Comparison of ENCODE assay signal across 8 mouse cellular contexts in genomic region chr14:33313624-33314023, GRCm38 (mm10).
DNase-seq lines count a peak whose midpoint lies in the region; ATAC-seq and TF ChIP-seq lines count a peak whose summit lies in the region.

No protein-coding gene starts in this region.

- peaks cover 2% of the 10 kb centered on the region; the same call in 1 of the 2 replicates for H3K27me3 ChIP-seq in forebrain, embryonic 16.5 days (replicated peaks; ENCODE audit: control insufficient read depth, insufficient read depth, low read length)
- no peaks in the 10 kb centered on the region; the same call in 1 of the 2 replicates for H3K27me3 ChIP-seq in hindbrain, postnatal 0 days (ENCODE audit: insufficient read depth, low read length)
- no peaks in the 10 kb centered on the region for H3K27me3 ChIP-seq in small intestine, adult 2 months (ENCODE audit: control insufficient read depth, insufficient read depth, low read length)

- WGBS in forebrain, embryonic 16.5 days = 0% methylated on average over 4 of the region's 4 CpGs
- 1% methylated on average over 4 of the region's 4 CpGs for WGBS in hindbrain, postnatal 0 days
- WGBS in small intestine, adult 2 months = 2% methylated on average over 4 of the region's 4 CpGs

- ATAC-seq in forebrain, embryonic 16.5 days = peak; percentile 69
- ATAC-seq in hindbrain, postnatal 0 days = peak; percentile 64

- H3K4me1 ChIP-seq in forebrain, embryonic 16.5 days (replicated peaks; ENCODE audit: control insufficient read depth, insufficient read depth, low read length) = peaks cover 7% of the 10 kb centered on the region; the same call in 1 of the 2 replicates
- no peaks in the 10 kb centered on the region for H3K4me1 ChIP-seq in hindbrain, postnatal 0 days (ENCODE audit: insufficient read depth, low read length)
- no peaks in the 10 kb centered on the region for H3K4me1 ChIP-seq in small intestine, adult 2 months (ENCODE audit: control insufficient read depth, insufficient read depth, insufficient read length, low read length)

- no peak overlapping the region for H3K9ac ChIP-seq in forebrain, embryonic 16.5 days (replicated peaks; ENCODE audit: low read depth, low read length)
- H3K9ac ChIP-seq in hindbrain, postnatal 0 days (replicated peaks; ENCODE audit: low read length) = no peak overlapping the region

- intact Hi-C loops in heart, postnatal 25 days (cut with DNase I) = loop anchor here (10.0 kb wide), 1 partner anchor 221 kb away; no protein-coding TSS in a partner anchor
- intact Hi-C loops in left cerebral cortex, adult 2 months (cut with DNase I) = loop anchor here (1.0 kb wide), 1 partner anchor 58 kb away; no protein-coding TSS in a partner anchor

- H3K27ac ChIP-seq in forebrain, embryonic 16.5 days (ENCODE audit: low read length) = no peak overlapping the region
- no peak overlapping the region for H3K27ac ChIP-seq in hindbrain, postnatal 0 days
- H3K27ac ChIP-seq in left cerebral cortex, adult 2 months = no peak overlapping the region
- H3K27ac ChIP-seq in small intestine, adult 2 months (ENCODE audit: insufficient read depth, low read depth, low read length) = no peak overlapping the region

- no peaks in the 10 kb centered on the region for H3K36me3 ChIP-seq in forebrain, embryonic 16.5 days (ENCODE audit: control insufficient read depth, insufficient read depth)
- H3K36me3 ChIP-seq in hindbrain, postnatal 0 days (ENCODE audit: insufficient read depth, low read length) = no peaks in the 10 kb centered on the region
- no peaks in the 10 kb centered on the region for H3K36me3 ChIP-seq in small intestine, adult 2 months (ENCODE audit: control insufficient read depth, insufficient read depth, low read length)

- peak; percentile 100 for TF ChIP-seq CTCF in hindbrain, postnatal 0 days (IDR thresholded peaks at IDR 0.05; ENCODE audit: low read depth)
- peak; percentile 97 for TF ChIP-seq CTCF in left cerebral cortex, adult 2 months (IDR thresholded peaks at IDR 0.05)
- peak; percentile 96 for TF ChIP-seq CTCF in small intestine, adult 2 months (IDR thresholded peaks at IDR 0.05; ENCODE audit: extremely low read depth, insufficient read length, insufficient replicate concordance, low read depth, low read length)

- H3K9me3 ChIP-seq in forebrain, embryonic 16.5 days (ENCODE audit: control insufficient read depth, low read length) = no peaks in the 10 kb centered on the region
- H3K9me3 ChIP-seq in hindbrain, postnatal 0 days (ENCODE audit: low read length) = no peaks in the 10 kb centered on the region

- DNase-seq in heart, adult 9 months (ENCODE audit: low spot score in 2 of 2) = peak; percentile 44 to 48
- no peak for DNase-seq in heart, postnatal 25 days (ENCODE audit: low spot score)
- peak; percentile 54 for DNase-seq in cerebellum, adult 11 months
- DNase-seq in hindbrain, postnatal 0 days (ENCODE audit: low spot score) = peak; percentile 87
- DNase-seq in left cerebral cortex, adult 2 months (ENCODE audit: extremely low spot score in 1 of 2, low spot score in 2 of 2) = peak; percentile 67 to 73
- DNase-seq in mesoderm, embryonic 11.5 days (ENCODE audit: low read depth, low spot score) = peak; percentile 88

- H3K4me2 ChIP-seq in forebrain, embryonic 16.5 days (ENCODE audit: low read length) = 0 out of 2 replicates have a peak overlapping the region, but pooled peaks have one; percentile 17
- H3K4me2 ChIP-seq in hindbrain, postnatal 0 days (ENCODE audit: low read depth, low read length) = no peak overlapping the region

- no peak for TF ChIP-seq POLR2A in small intestine, adult 2 months (IDR thresholded peaks at IDR 0.05; ENCODE audit: low read depth, low read length)

- H3K4me3 ChIP-seq in forebrain, embryonic 16.5 days (replicated peaks; ENCODE audit: low read length) = no peak overlapping the region
- H3K4me3 ChIP-seq in hindbrain, postnatal 0 days (ENCODE audit: low read length) = no peak overlapping the region
- H3K4me3 ChIP-seq in left cerebral cortex, adult 2 months = no peak overlapping the region
- no peak overlapping the region for H3K4me3 ChIP-seq in small intestine, adult 2 months (ENCODE audit: low read depth, low read length)
